Mouse (Mus musculus) gastrocnemius, postnatal 4 days (tissue): ENCODE measurements at regions not wholly inside any gene's neighbourhood (a gene's known extent, or its start where the extent isn't known, plus 50 kb on each side); places are given as distances from the start of the nearest gene placed in this dataset.
A peak's percentile ranks its signal among the peaks of the same experiment; 100 is the strongest.

ENCODE experiments used
- DNase-seq, 2 experiments: peaks; one replicate each; pipeline ENCODE4 v3.0.0; 2021 to 2022; ENCODE audit warnings: low spot score in 2 of 2, mixed read lengths in 2 of 2

- no peak for DNase-seq
Measured at GRCm38 (mm10) chr5:54741440-54741839, 743.1 kb downstream of the Stim2 start.

DNA sequence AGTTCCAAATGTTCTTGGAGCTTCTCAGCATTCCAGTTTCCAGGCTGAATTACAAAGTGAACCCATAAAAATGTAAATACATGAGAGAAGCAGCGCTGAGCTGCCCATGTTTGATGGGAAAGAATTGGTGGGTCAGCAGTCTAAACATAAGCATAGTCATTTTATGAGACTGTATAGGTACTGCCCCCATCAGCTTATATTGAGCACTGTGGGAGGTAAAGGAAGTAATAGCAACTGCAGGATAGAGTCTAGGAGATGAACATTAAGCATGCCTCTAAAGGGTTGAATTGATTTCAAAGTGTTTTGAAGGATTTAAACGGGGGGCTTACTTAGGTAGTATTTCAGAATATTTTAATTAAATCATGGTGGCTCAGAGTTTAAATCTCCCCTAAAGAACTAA lies 748.7 kb downstream of the Stim2 start:
- DNase-seq, result no peak

- DNase-seq, result no peak
Measured at GRCm38 (mm10) chr5:54753372-54753771, 755.1 kb downstream of the Stim2 start.

GRCm38 (mm10) chr5:54759657-54760056 lies 761.4 kb downstream of the Stim2 start:
- no peak for DNase-seq

DNA sequence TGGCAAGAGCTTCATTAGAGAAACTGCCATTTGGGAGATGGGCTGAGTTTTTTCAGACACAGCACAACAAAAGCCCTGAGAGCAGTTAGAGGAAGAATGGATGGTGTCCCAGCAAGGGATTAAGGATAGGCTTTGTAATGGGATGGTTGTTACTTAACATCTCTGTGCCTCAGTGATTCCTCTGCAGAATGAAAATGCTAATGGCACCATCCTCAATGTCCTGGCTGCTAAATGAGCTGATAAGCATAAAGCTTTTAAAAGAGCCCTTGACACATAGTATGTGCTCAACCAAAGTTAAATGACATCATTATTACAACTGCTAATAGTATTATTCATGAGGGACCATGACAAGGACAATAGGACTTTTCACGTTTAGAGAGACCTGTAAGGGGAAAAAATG lies 764.7 kb downstream of the Stim2 start:
- DNase-seq, result no peak

- DNase-seq, result peak in 1 of 2 experiments; percentile 24
Measured at GRCm38 (mm10) chr5:54796953-54797450, 798.7 kb downstream of the Stim2 start.

- DNase-seq, result no peak
Measured at GRCm38 (mm10) chr5:54827076-54827475, 828.8 kb downstream of the Stim2 start.
